Mouse (Mus musculus) lung, postnatal 0 days (tissue): ENCODE data around the gene Ngfr. TPM values are rescaled to one million over a fixed set of nuclear protein-coding genes. Genes with fewer than 3 reads are reported as not detected.

Experiments
- ATAC-seq: fragments of 200-750 bp; cut with Nextera tagmentation; 2 replicates; pipeline ENCODE4 v1.8.0; 2017; ENCODE audit warnings: moderate library complexity
- DNase-seq: peaks from one replicate; pipeline ENCODE4 v3.0.0-alpha.2; 2016; ENCODE audit warnings: low spot score
- H3K27ac ChIP-seq: fragments of 300-500 bp; sonication (generic); 2 replicates; pipeline ENCODE4 v1.5.1; 2014; ENCODE audit warnings: antibody characterized with exemption, mild to moderate bottlenecking, low read length, mixed read lengths
- H3K27me3 ChIP-seq: fragments of 300-500 bp; sonication (generic); replicated peaks from 2 replicates; pipeline ENCODE4 v1.6.1; 2014; ENCODE audit warnings: low read length, mixed read lengths; ENCODE audit not compliant: insufficient read depth
- H3K36me3 ChIP-seq: fragments of 300-500 bp; sonication (generic); 2 replicates; pipeline ENCODE4 v1.6.1; 2014; ENCODE audit warnings: low read length, mixed read lengths; ENCODE audit not compliant: insufficient read depth
- H3K4me1 ChIP-seq: fragments of 300-500 bp; sonication (generic); 2 replicates; pipeline ENCODE4 v1.6.1; 2014; ENCODE audit warnings: antibody characterized with exemption, low read depth, low read length, mixed read lengths; ENCODE audit not compliant: insufficient read depth
- H3K4me2 ChIP-seq: fragments of 300-500 bp; sonication (generic); replicated peaks from 2 replicates; pipeline ENCODE4 v1.6.1; 2014; ENCODE audit warnings: low read depth, mild to moderate bottlenecking, low read length, moderate library complexity, mixed read lengths
- H3K4me3 ChIP-seq: fragments of 300-500 bp; sonication (generic); 2 replicates; pipeline ENCODE4 v1.5.1; 2014; ENCODE audit warnings: low read depth, low read length
- H3K9ac ChIP-seq: fragments of 300-500 bp; sonication (generic); replicated peaks from 2 replicates; pipeline ENCODE4 v1.6.1; 2014; ENCODE audit warnings: low read depth, mild to moderate bottlenecking
- H3K9me3 ChIP-seq: fragments of 300-500 bp; sonication (generic); 2 replicates; pipeline ENCODE4 v1.6.1; 2016; ENCODE audit warnings: low read length, mixed read lengths
- CTCF ChIP-seq: IDR thresholded peaks from 2 replicates; pipeline ENCODE4 v1.5.1; 2016; ENCODE audit warnings: antibody characterized with exemption, mild to moderate bottlenecking
- EP300 ChIP-seq: IDR thresholded peaks from 2 replicates; pipeline ENCODE4 v1.6.1; 2016; ENCODE audit warnings: antibody characterized with exemption, mild to moderate bottlenecking, control low read depth
- WGBS: fragments of 180-500 bp; shearing (Covaris S2); extraction: QIAGEN DNeasy Blood & Tissue Kit; methylation state at CpG from one replicate; pipeline ENCODE4 v1.1.7; 2014; 5-methylcytosine and 5-hydroxymethylcytosine counted together
- polyA plus RNA-seq: library from polyadenylated mRNA; unstranded; fragments of >200 nt; fragmentation: Nextera tagmentation; extraction: Ambion mirVana; gene quantifications from 2 replicates; pipeline ENCODE4 v1.2.1, GENCODE M21; 2015

The Ngfr gene
- polyA plus RNA-seq, 1 experiment from 2014 or later, result 0.43 TPM

DNA sequence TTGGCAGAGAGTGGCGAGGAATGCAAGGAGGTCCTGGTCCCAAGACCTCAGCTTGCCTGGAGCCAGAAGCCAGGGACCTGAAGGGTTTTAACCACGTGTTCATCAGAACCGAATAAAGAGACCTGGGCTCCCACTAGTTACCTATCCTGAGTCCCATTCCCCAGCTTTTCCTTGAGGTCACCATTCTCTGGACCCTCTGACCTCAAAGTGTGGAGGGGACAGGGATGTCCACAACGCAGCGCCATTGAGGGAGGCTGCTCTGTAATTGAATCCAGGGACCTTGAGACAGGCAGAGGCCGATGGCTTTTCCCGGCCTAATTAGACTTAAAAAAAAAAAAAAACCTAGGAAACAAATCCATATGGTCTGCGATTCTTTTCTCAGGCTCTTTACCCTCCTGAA lies 32.3 kb downstream of the Ngfr start:
- no peak overlapping the region for H3K4me2 ChIP-seq
- no peak overlapping the region for H3K27ac ChIP-seq
- ATAC-seq, result no peak

DNA sequence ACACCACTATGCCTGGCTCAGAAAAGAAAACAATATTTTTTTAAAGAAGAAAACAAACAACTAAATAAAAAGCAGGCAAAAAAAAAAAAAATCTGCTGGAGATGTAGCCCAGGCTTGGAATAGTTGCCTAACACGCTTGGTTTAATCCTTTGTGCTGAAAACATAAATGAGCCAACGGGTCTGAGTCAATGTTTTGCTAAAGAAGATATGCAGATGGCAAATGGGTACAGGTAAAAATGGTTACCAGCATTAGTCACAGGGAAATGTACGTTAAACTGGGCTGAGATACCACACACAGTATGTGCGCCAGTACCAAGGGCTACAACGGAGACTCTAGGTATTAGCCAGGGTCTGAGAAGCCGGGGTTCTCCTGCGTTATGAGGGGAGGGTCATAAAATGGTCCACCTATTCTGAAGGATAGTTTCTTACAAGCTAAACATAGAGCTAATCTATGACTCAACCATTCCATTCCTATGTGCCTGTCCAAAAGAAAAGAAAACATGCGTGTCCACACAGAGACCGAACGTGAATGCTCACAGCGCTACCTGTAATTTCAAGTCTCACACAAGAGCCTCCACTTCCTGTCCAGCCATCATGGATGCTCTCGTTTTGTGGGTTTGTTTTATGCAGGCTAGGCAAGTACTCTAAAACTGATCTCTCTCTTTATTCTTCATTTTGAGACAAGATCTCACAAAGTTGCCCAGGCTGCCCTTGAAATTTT lies 37.1 kb downstream of the Ngfr start:
- DNase-seq, result no peak
- Histone ChIP-seq H3K4me2 (no peak overlapping the region), H3K4me3 (no peak overlapping the region), H3K27ac (no peak overlapping the region), H3K9ac (no peak overlapping the region), H3K27me3 (no peaks in the 10 kb centered on the region), H3K4me1 (no peaks in the 10 kb centered on the region), H3K9me3 (no peaks in the 10 kb centered on the region), H3K36me3 (no peaks in the 10 kb centered on the region)
- TF ChIP-seq EP300 (no peak), CTCF (no peak)
- WGBS, result 82% methylated on average over 12 of the region's 12 CpGs
- ATAC-seq, result no peak

More for the DNA sequence above, 32.3 kb downstream of the Ngfr start:
- Histone ChIP-seq H3K27me3 (no peaks in the 10 kb centered on the region), H3K4me3 (no peak overlapping the region), H3K9me3 (no peaks in the 10 kb centered on the region), H3K9ac (no peak overlapping the region), H3K36me3 (no peaks in the 10 kb centered on the region), H3K4me1 (no peaks in the 10 kb centered on the region)
- TF ChIP-seq CTCF, result no peak
- TF ChIP-seq EP300, result no peak
- no peak for DNase-seq
- 59% methylated on average over 8 of the region's 8 CpGs for WGBS

DNA sequence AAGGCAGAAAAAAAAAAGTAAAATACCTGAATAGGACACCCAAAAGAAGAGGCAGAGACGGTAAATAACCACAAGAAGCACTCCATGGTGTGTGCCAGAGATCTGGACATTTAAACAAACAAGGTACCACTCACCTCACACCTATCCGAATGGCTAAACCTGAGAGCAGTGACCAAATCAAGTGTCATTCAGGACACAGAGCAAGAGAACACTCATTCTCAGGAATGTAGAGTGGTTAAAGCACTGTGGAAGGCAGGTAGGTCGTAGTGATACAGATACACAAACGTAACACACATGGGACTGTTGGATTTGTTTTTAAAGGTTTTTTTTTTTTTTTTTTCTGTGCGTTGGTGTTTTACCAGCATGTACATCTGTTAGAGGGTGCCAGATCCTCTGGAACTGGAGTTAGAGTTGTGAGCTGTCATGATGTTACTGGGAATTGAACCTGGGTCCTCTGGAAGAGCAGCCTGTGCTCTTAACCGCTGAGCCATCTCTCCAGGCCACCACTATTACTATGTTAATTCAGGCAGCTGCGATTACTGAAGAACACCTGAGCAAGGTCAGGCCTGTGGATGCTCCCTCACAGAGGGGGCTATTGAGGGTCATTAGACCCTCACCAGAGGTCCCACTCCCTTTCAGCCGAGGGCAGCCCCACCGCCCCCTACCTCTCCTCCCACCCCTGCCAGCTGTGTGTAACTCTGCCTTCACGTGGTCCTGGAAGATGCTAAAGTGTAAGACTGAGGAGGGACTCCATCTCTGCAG lies 41.3 kb downstream of the Ngfr start:
- ATAC-seq, result peak; percentile 82
- Histone ChIP-seq H3K27ac (no peak overlapping the region), H3K4me3 (no peak overlapping the region)

DNA sequence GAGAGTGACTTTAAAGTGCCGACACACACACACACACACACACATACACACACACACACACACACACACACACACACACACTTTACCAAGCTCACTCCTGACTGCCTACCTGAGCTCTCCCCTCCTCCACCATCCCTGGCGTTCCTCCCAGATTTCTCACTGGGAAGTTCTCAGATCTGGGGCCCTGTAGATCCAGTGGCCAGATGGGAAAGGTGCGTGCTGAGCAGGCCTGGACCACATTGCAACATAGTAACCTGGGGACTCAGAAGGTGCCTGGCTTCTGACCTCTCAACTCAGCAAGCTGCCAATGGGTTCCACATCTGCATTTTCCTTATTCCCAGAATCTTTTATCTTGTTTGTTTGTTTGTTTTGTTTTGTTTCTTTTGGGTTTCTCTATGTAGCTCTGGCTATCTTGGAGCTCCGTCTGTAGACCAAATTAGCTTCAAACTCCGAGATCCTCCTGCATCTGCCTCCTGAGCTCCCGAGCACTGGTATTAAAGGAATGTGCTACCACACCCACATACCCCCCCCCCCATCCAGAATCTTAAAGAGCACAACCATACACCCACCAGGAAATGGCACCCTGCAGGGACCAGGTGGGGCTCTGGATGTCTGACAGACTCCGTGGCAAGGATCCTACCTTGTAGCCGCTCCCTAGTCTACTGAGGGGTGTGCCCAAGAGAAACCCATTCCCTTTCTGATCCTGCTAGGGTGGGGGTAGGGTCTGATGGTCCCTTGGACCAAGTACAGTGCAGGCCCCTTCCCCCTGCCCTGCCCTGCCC lies 42.8 kb downstream of the Ngfr start:
- H3K4me1 ChIP-seq, result no peaks in the 10 kb centered on the region
- no peak overlapping the region for H3K27ac ChIP-seq
- DNase-seq (no peak), ATAC-seq (no peak)
- H3K9me3 ChIP-seq, result no peaks in the 10 kb centered on the region
- 78% methylated on average over 8 of the region's 8 CpGs for WGBS
- H3K9ac ChIP-seq, result no peak overlapping the region
- TF ChIP-seq EP300 (no peak), CTCF (no peak)
- no peak overlapping the region for H3K4me2 ChIP-seq
- no peak overlapping the region for H3K4me3 ChIP-seq
- no peaks in the 10 kb centered on the region for H3K27me3 ChIP-seq
- no peaks in the 10 kb centered on the region for H3K36me3 ChIP-seq

More for the DNA sequence above, 41.3 kb downstream of the Ngfr start:
- no peak overlapping the region for H3K4me2 ChIP-seq
- 56% methylated on average over 10 of the region's 10 CpGs for WGBS
- TF ChIP-seq CTCF (no peak), EP300 (peak; percentile 52)
- DNase-seq, result peak; percentile 59
- no peaks in the 10 kb centered on the region for H3K36me3 ChIP-seq
- no peaks in the 10 kb centered on the region for H3K27me3 ChIP-seq
- no peaks in the 10 kb centered on the region for H3K4me1 ChIP-seq
- H3K9ac ChIP-seq, result no peak overlapping the region
- no peaks in the 10 kb centered on the region for H3K9me3 ChIP-seq

DNA sequence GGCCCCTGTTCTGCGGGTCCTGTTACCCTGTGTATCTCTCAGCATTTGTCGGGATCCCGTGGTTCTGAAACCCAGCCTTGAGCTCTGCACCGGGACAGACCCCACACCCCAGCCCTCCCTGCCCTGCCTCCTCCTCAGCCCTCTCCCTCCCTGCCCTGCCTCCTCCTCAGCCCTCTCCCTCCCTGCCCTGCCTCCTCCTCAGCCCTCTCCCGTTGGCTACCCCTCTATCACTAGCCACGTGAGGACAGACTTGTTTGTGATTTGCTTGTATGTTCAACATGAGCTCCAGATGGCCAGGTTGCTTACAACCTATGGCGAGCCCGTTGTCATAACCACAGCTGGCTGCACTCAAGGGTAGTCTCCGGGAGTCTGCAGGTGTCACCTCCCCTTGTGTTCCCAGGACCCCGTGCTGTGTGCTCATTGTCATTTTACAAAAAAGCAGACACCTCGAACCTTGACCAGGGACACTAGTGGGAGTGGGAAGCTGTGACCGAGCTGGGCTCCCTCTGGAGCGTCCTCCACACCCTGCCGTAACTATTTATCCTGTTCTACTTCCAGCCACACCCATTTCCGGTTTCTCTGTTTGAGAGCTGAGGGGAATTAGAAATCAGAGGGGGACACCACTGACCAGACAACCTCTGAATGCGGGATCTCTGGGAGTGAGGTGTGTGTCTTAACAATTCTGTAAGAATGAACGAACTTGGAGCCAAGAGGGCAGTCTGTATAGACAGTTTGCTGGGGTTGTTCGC lies 46.7 kb downstream of the Ngfr start:
- ATAC-seq, result peak; percentile 32; the same call in 1 of the 2 replicates
- Histone ChIP-seq H3K36me3 (no peaks in the 10 kb centered on the region), H3K4me3 (no peak overlapping the region), H3K9ac (no peak overlapping the region), H3K27ac (no peak overlapping the region), H3K27me3 (0 out of 2 replicates have a peak, but pooled peaks cover 3% of the 10 kb centered on the region), H3K9me3 (no peaks in the 10 kb centered on the region), H3K4me2 (peak overlapping the region; percentile 22; the same call in 1 of the 2 replicates), H3K4me1 (no peaks in the 10 kb centered on the region)
- 14% methylated on average over 18 of the region's 18 CpGs for WGBS
- TF ChIP-seq CTCF (no peak), EP300 (no peak)
- peak; percentile 49 for DNase-seq
